In genomic region chr10:17629709-17630108, GRCm38 (mm10) we compare ENCODE assay signal across 18 mouse cellular contexts.
DNase-seq lines count a peak whose midpoint lies in the region; TF ChIP-seq lines count a peak whose summit lies in the region.
"Had no signal": no experiment of that assay in that cellular context is flagged by ENCODE, and none has a peak within 500 bp of the region (broad histone marks: within the 10 kb centered on the region; RNA-seq: fewer than 3 reads in every experiment).

No protein-coding gene starts in this region.

- no peak for TF ChIP-seq CTCF in thymus, adult 2 months (IDR thresholded peaks at IDR 0.05; ENCODE audit: borderline replicate concordance, control insufficient read depth, extremely low read depth, insufficient read depth, low read length, poor library complexity)

- no peaks in the 10 kb centered on the region for H3K36me3 ChIP-seq in thymus, adult 2 months (ENCODE audit: control insufficient read depth, insufficient read depth, low read length)
- H3K36me3 ChIP-seq in macrophage (ENCODE audit: inconsistent target), result no peaks in the 10 kb centered on the region
- no peaks in the 10 kb centered on the region for H3K36me3 ChIP-seq in splenic B cell, adult 2 months (ENCODE audit: control insufficient read depth, insufficient read depth, low read length, poor library complexity, severe bottlenecking)
- H3K36me3 ChIP-seq: forebrain, embryonic 15.5 days; limb, embryonic 13.5 days; liver, embryonic 15.5 days had no signal

- no peak overlapping the region for H3K27ac ChIP-seq in thymus, adult 2 months (ENCODE audit: control insufficient read depth, insufficient read depth, low read length)
- H3K27ac ChIP-seq in macrophage, result peak overlapping the region; percentile 40
- H3K27ac ChIP-seq: forebrain, embryonic 15.5 days; kidney, postnatal 0 days; limb, embryonic 13.5 days; liver, embryonic 15.5 days had no signal

- no peaks in the 10 kb centered on the region for H3K27me3 ChIP-seq in thymus, adult 2 months (ENCODE audit: control insufficient read depth, insufficient read depth, low read length)
- H3K27me3 ChIP-seq in splenic B cell, adult 2 months (ENCODE audit: control insufficient read depth, insufficient read depth, low read length, poor library complexity, severe bottlenecking), result no peaks in the 10 kb centered on the region
- H3K27me3 ChIP-seq: forebrain, embryonic 15.5 days; limb, embryonic 13.5 days; liver, embryonic 15.5 days; megakaryocyte, embryonic 14.5 days had no signal

- no peaks in the 10 kb centered on the region for H3K79me2 ChIP-seq in macrophage (ENCODE audit: inconsistent target)

- TF ChIP-seq POLR2A in thymus, adult 2 months (IDR thresholded peaks at IDR 0.05; ENCODE audit: control insufficient read depth, extremely low read depth, insufficient read depth, low read length, poor library complexity), result no peak

- no peaks in the 10 kb centered on the region for H3K4me1 ChIP-seq in thymus, adult 2 months (replicated peaks; ENCODE audit: control insufficient read depth, insufficient read depth, low read length)

- no peak overlapping the region for H3K4me3 ChIP-seq in thymus, adult 2 months (ENCODE audit: control insufficient read depth, insufficient read depth, low read length)
- no peak overlapping the region for H3K4me3 ChIP-seq in macrophage (ENCODE audit: inconsistent target)
- H3K4me3 ChIP-seq: forebrain, embryonic 15.5 days; limb, embryonic 13.5 days; liver, embryonic 15.5 days; megakaryocyte, embryonic 14.5 days had no signal

- peak; percentile 2 to 16 for DNase-seq in heart, adult 9 months (ENCODE audit: low spot score in 2 of 2)
- no peak for DNase-seq in heart, postnatal 4 days
- DNase-seq in thymus, postnatal 0 days (ENCODE audit: low spot score), result peak; percentile 5
- DNase-seq in thymus, adult 2 months, result no peak
- peak; percentile 28 for DNase-seq in splenic B cell, adult 2 months (ENCODE audit: low read depth, low spot score)
- DNase-seq in urinary bladder, adult 2 months (ENCODE audit: low spot score), result no peak
- no peak for DNase-seq in adrenal gland, adult 2 months
- DNase-seq: cerebellum, adult 9-10 months; gastrocnemius, postnatal 36 days; kidney, adult 11 months; right cerebral cortex, adult 18-20 months; thymus, postnatal 4 days had no signal

- 31% methylated on average over 3 of the region's 3 CpGs for WGBS in thymus, adult 2 months
- 21% methylated on average over 3 of the region's 3 CpGs for WGBS in macrophage (ENCODE audit: missing documents)

Comparison
In these comparisons a context has a peak if more than half of its experiments do, and no peak if none do; other contexts are left out.
1. DNase-seq: peak in heart, adult 9 months (2 of 2), thymus, postnatal 0 days (single experiment) and splenic B cell, adult 2 months (single experiment); none in heart, postnatal 4 days (single experiment), thymus, adult 2 months (single experiment), urinary bladder, adult 2 months (single experiment) and adrenal gland, adult 2 months (single experiment).